Mouse (Mus musculus): ENCODE measurements around the gene Klhl33.
"Not testable (repeated sequence)": the region's sequence is repeated elsewhere in the genome, so short reads cannot be mapped to it uniquely, and the experiment has no call there.

DNA sequence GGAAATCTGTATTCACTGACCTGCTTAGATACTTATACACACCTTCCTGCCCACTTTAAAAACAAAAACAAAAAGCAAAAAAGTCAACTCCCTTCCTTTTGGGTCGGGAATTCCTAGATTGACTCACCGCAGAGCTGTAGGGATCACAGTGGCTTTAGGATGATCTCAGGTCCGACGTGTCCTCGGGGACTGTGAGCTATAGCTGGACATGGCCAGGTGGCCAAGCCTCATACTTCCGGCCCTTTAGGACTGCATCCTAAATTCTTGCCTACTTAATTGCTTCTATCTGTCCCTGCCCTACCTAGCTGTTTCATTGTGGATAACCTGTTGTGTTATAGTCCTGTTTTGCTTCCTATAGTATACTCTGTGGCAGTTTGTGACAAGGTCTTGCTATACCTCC, 47.8 kb upstream of the Klhl33 start:
- TF ChIP-seq MYOD1 (IDR thresholded peaks at IDR 0.05; ENCODE audit: control insufficient read depth in 1 of 3, insufficient read length in 2 of 3, low read depth in 2 of 3); POLR2A (IDR thresholded peaks at IDR 0.05; ENCODE audit: insufficient read length, low read depth); E2F4 (IDR thresholded peaks at IDR 0.05; ENCODE audit: insufficient read depth); CEBPB (IDR thresholded peaks at IDR 0.05; ENCODE audit: insufficient read depth, poor library complexity, severe bottlenecking); MAX (IDR thresholded peaks at IDR 0.05; ENCODE audit: low read depth): not testable (repeated sequence)
